Mouse (Mus musculus) gastrocnemius, adult 2 months (tissue): ENCODE results near the gene Sult2a1. TPM values are rescaled to one million over a fixed set of nuclear protein-coding genes. Genes with fewer than 3 reads are reported as not detected.
"Not testable (repeated sequence)": the region's sequence is repeated elsewhere in the genome, so short reads cannot be mapped to it uniquely, and the experiment has no call there.

Experiments
- DNase-seq: peaks from one replicate; pipeline ENCODE4 v3.0.0; 2022
- H3K27ac ChIP-seq: fragments of 200-600 bp; 2 replicates; pipeline ENCODE4 v1.8.1; 2022; ENCODE audit warnings: mild to moderate bottlenecking
- H3K4me3 ChIP-seq: fragments of 200-600 bp; 2 replicates; pipeline ENCODE4 v1.8.1; 2022; ENCODE audit warnings: mild to moderate bottlenecking, moderate library complexity
- CTCF ChIP-seq: fragments of 200-600 bp; IDR thresholded peaks from 2 replicates; pipeline ENCODE4 v1.8.1; 2022; ENCODE audit warnings: antibody characterized with exemption, mild to moderate bottlenecking, moderate library complexity
- intact Hi-C: fragments of 180-260 bp; cut with DNase I; formaldehyde crosslinking; loops from one replicate; pipeline ENCODE4 v1.15.1; 2025
- long read RNA-seq, 2 experiments: library from polyadenylated mRNA; stranded (forward); transcript quantifications; one replicate each; pipeline ENCODE4 v2.0.0; 2021
- total RNA-seq, 2 experiments: library from RNA; stranded (reverse); gene quantifications; 2 replicates each; pipeline ENCODE4 v1.2.3; 2021

Gene Sult2a1
- total RNA-seq: not detected
- long read RNA-seq, experiment 1: 0 reads
- long read RNA-seq, experiment 2: 0 reads

- H3K4me3 ChIP-seq, intact Hi-C loops, H3K27ac ChIP-seq, DNase-seq: not testable (repeated sequence)
These were observed at the start of gene Sult2a1 for GRCm38 (mm10) chr7:13837309-13837708. Gene Sult2a1, minus strand, starts transcription at chr7:13837409.

- no peak for TF ChIP-seq CTCF
- no peak overlapping the region for H3K4me3 ChIP-seq
- H3K27ac ChIP-seq: no peak overlapping the region
- intact Hi-C loops: no loop called here
- no peak for DNase-seq
These were observed 23.3 kb downstream of the Sult2a1 start for GRCm38 (mm10) chr7:13813913-13814312.

Other genes with a start within 250 kb of the Sult2a1 start
- not detected for gene Sult2a5, start 213.4 kb downstream of the Sult2a1 start, total RNA-seq
- not detected for gene Sult2a2, start 103.9 kb downstream of the Sult2a1 start, total RNA-seq
- gene Sult2a4, start 152.2 kb upstream of the Sult2a1 start, total RNA-seq: not detected